Mouse (Mus musculus): ENCODE measurements at regions not wholly inside any gene's neighbourhood (a gene's known extent, or its start where the extent isn't known, plus 50 kb on each side); places are given as distances from the start of the nearest gene placed in this dataset.

DNA sequence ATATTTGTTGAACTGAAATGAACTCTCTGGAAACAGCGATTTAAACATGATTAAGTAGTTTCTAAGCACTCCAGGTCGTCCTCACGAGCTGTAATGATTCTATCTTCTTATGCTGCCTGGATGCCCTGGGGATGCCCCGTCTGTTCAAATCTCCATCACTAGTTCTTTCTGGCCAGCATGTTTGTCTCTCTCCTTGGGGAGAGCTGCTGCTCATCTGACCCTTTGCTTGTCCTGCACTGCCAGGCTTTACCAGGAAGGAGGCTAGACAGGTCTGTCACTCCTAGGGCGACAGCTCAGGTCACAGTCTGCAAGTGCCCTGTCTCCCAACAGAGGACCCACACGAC lies 155.1 kb downstream of the Irx2 start:
- Histone ChIP-seq H3K4me3 (replicated peaks; ENCODE audit: low read length) (no peak overlapping the region), H3K27me3 (replicated peaks; ENCODE audit: control insufficient read depth, insufficient read depth, low read length) (no peaks in the 10 kb centered on the region), H3K4me2 (ENCODE audit: low read length) (no peak overlapping the region), H3K36me3 (ENCODE audit: control insufficient read depth, insufficient read depth) (no peaks in the 10 kb centered on the region), H3K9ac (replicated peaks; ENCODE audit: low read depth, low read length) (no peak overlapping the region), H3K9me3 (ENCODE audit: control insufficient read depth, low read length) (no peaks in the 10 kb centered on the region), H3K4me1 (replicated peaks; ENCODE audit: control insufficient read depth, insufficient read depth, low read length) (no peaks in the 10 kb centered on the region), H3K27ac (ENCODE audit: low read length) (no peak overlapping the region)
- 47% methylated on average over 6 of the region's 6 CpGs for WGBS
- no peak for ATAC-seq

DNA sequence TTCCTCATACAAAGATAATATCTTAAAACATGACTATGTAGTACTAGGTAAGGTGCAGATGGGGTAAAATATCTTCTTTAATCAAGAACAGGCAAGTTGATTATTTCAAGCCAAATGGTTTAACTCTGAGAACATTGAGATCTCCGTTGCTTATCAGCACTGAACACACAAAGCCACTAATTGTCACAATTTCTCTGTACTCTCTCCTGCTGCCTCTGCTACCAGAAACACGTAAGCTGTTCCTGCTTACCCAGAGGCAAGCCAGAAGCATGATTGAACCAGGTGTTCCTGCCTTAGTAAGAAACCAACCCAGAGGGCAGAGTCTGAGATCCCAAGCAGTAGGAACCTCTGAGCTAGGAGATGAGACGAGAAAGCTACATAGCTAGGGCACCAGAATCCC lies 164.1 kb downstream of the Irx2 start:
- 67% methylated on average over 3 of the region's 3 CpGs for WGBS
- H3K4me1 ChIP-seq (replicated peaks; ENCODE audit: control insufficient read depth, insufficient read depth, low read length), result no peaks in the 10 kb centered on the region
- H3K36me3 ChIP-seq (ENCODE audit: control insufficient read depth, insufficient read depth), result no peaks in the 10 kb centered on the region
- no peak overlapping the region for H3K9ac ChIP-seq (replicated peaks; ENCODE audit: low read depth, low read length)
- no peaks in the 10 kb centered on the region for H3K27me3 ChIP-seq (replicated peaks; ENCODE audit: control insufficient read depth, insufficient read depth, low read length)
- no peak overlapping the region for H3K27ac ChIP-seq (ENCODE audit: low read length)
- H3K4me3 ChIP-seq (replicated peaks; ENCODE audit: low read length), result no peak overlapping the region
- no peak for ATAC-seq
- no peak overlapping the region for H3K4me2 ChIP-seq (ENCODE audit: low read length)
- no peaks in the 10 kb centered on the region for H3K9me3 ChIP-seq (ENCODE audit: control insufficient read depth, low read length)

DNA sequence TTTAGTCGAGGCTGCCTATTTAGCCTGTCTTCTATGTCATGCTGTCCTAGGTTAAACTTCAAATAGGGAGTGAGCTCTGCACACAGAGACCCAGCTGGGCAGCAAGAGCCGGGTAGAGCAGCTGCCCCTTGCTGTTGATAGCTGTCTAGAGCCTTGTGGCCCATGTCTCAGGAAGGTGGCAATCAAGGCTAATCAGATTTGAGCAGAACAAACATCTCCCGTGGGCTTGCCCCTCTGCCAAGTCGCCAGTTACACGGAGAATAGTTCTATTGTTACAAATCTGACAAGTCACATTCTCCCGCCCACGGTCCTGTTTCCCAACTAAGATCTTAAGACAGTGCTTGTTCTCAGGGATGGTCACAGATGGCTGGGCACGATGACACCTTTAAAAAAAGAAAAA lies 171.4 kb downstream of the Irx2 start:
- Histone ChIP-seq H3K4me3 (replicated peaks; ENCODE audit: low read length) (no peak overlapping the region), H3K4me2 (ENCODE audit: low read length) (no peak overlapping the region), H3K27ac (ENCODE audit: low read length) (no peak overlapping the region), H3K9me3 (ENCODE audit: control insufficient read depth, low read length) (no peaks in the 10 kb centered on the region), H3K27me3 (replicated peaks; ENCODE audit: control insufficient read depth, insufficient read depth, low read length) (no peaks in the 10 kb centered on the region), H3K36me3 (ENCODE audit: control insufficient read depth, insufficient read depth) (no peaks in the 10 kb centered on the region), H3K9ac (replicated peaks; ENCODE audit: low read depth, low read length) (no peak overlapping the region), H3K4me1 (replicated peaks; ENCODE audit: control insufficient read depth, insufficient read depth, low read length) (peaks cover 4% of the 10 kb centered on the region)
- 7% methylated on average over 8 of the region's 8 CpGs for WGBS
- ATAC-seq, result peak; percentile 52; the same call in 1 of the 2 replicates

DNA sequence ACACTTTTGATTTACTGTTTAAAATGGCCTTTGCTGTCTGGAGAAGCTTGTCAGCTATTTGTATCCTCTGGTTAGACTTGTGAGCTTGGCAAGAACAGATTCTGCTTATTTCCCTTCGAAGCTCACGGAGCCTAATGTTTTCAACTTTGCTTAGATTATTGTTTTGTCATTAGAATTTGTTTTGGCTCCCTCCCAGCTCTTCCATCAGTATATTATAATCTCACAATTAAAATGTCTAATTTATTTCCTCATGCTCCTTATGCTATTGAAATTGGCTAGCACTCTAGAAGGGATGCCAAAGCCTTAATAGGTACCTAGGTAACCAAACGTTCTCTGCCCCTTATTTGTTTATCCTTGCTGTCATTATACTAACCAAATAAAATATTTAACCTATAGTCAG lies 171.9 kb downstream of the Irx2 start:
- 21% methylated on average over 3 of the region's 3 CpGs for WGBS
- Histone ChIP-seq H3K4me2 (ENCODE audit: low read length) (no peak overlapping the region), H3K27me3 (replicated peaks; ENCODE audit: control insufficient read depth, insufficient read depth, low read length) (0 out of 2 replicates have a peak, but pooled peaks cover 2% of the 10 kb centered on the region)

DNA sequence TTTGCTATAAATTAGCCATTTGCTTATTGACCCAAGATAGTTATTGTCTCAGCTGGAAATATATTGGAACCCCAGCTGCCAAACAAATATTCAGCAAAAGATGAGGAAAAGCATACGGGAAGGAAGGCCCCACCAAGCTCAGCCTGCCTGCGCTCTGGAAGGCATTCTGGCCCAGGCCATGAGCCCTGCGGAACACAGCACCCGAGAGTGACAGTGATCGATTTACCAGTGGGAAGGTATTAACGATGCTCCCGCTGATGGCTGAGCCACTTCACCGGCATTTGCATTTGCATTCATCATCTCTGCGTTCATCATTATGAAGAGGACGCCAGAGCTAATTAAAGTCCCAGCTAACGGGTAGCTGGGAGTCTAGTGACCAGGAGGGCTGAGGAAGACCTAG lies 174.8 kb downstream of the Irx2 start:
- Histone ChIP-seq H3K4me1 (replicated peaks; ENCODE audit: control insufficient read depth, insufficient read depth, low read length) (peaks cover 4% of the 10 kb centered on the region), H3K9ac (replicated peaks; ENCODE audit: low read depth, low read length) (no peak overlapping the region), H3K27me3 (replicated peaks; ENCODE audit: control insufficient read depth, insufficient read depth, low read length) (0 out of 2 replicates have a peak, but pooled peaks cover 2% of the 10 kb centered on the region), H3K4me3 (replicated peaks; ENCODE audit: low read length) (no peak overlapping the region), H3K36me3 (ENCODE audit: control insufficient read depth, insufficient read depth) (no peaks in the 10 kb centered on the region), H3K27ac (ENCODE audit: low read length) (no peak overlapping the region), H3K9me3 (ENCODE audit: control insufficient read depth, low read length) (no peaks in the 10 kb centered on the region), H3K4me2 (ENCODE audit: low read length) (no peak overlapping the region)
- ATAC-seq, result no peak
- WGBS, result 30% methylated on average over 11 of the region's 11 CpGs

More for the DNA sequence above, 171.9 kb downstream of the Irx2 start:
- peak; percentile 36; the same call in 1 of the 2 replicates for ATAC-seq
- Histone ChIP-seq H3K4me3 (replicated peaks; ENCODE audit: low read length) (no peak overlapping the region), H3K4me1 (replicated peaks; ENCODE audit: control insufficient read depth, insufficient read depth, low read length) (peaks cover 4% of the 10 kb centered on the region), H3K9me3 (ENCODE audit: control insufficient read depth, low read length) (no peaks in the 10 kb centered on the region), H3K27ac (ENCODE audit: low read length) (no peak overlapping the region), H3K36me3 (ENCODE audit: control insufficient read depth, insufficient read depth) (no peaks in the 10 kb centered on the region), H3K9ac (replicated peaks; ENCODE audit: low read depth, low read length) (no peak overlapping the region)

DNA sequence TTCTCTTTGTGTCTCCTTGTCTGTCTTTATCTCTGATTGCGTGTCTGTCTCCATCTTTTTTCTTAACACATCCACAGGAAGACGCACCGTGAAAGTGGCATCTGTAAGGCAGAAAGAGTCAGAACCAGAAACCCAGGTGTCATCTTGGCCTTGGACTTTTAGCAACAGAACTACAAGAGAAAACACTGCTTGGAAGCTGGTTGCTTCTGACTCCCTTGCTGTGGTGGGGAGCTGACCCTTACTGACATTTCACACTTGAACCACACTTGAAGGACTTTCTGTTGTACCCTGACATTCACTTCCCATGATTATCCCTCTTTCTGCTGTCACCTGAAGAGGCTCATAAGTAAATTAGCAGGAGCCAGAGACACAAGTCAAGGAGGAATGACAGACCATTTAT lies 180.6 kb downstream of the Irx2 start:
- Histone ChIP-seq H3K9me3 (ENCODE audit: control insufficient read depth, low read length) (no peaks in the 10 kb centered on the region), H3K27me3 (replicated peaks; ENCODE audit: control insufficient read depth, insufficient read depth, low read length) (peaks cover 2% of the 10 kb centered on the region; the same call in 1 of the 2 replicates), H3K9ac (replicated peaks; ENCODE audit: low read depth, low read length) (no peak overlapping the region), H3K27ac (ENCODE audit: low read length) (no peak overlapping the region), H3K4me2 (ENCODE audit: low read length) (no peak overlapping the region), H3K36me3 (ENCODE audit: control insufficient read depth, insufficient read depth) (no peaks in the 10 kb centered on the region), H3K4me1 (replicated peaks; ENCODE audit: control insufficient read depth, insufficient read depth, low read length) (no peaks in the 10 kb centered on the region), H3K4me3 (replicated peaks; ENCODE audit: low read length) (no peak overlapping the region)
- no peak for ATAC-seq
- 91% methylated on average over 3 of the region's 3 CpGs for WGBS

DNA sequence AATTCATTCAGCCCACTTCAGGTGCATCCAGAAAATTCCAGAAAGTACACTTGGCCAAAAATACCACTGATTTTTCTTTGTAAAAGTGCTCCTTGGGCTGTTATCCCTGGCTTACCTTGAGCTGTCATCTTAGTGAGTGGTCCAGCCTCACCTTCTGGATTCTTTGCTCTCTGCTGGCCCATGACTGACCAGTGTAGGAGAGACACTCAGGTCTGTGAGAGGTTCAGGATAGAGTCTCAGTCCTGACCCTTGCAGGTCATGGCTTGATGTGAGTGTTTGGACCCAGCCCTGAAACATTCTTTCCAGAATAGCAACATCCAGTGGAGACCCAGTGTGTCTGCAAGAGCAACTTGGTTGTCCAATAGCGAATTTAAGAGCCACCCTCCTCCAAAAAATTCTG lies 182.0 kb downstream of the Irx2 start:
- no peaks in the 10 kb centered on the region for H3K9me3 ChIP-seq (ENCODE audit: control insufficient read depth, low read length)
- no peak overlapping the region for H3K27ac ChIP-seq (ENCODE audit: low read length)
- peaks cover 2% of the 10 kb centered on the region for H3K27me3 ChIP-seq (replicated peaks; ENCODE audit: control insufficient read depth, insufficient read depth, low read length)
- no peak for ATAC-seq
- no peak overlapping the region for H3K4me3 ChIP-seq (replicated peaks; ENCODE audit: low read length)
- no peaks in the 10 kb centered on the region for H3K36me3 ChIP-seq (ENCODE audit: control insufficient read depth, insufficient read depth)
- 94% methylated on average over 1 of the region's 1 CpGs for WGBS
- H3K4me2 ChIP-seq (ENCODE audit: low read length), result no peak overlapping the region
- no peak overlapping the region for H3K9ac ChIP-seq (replicated peaks; ENCODE audit: low read depth, low read length)
- no peaks in the 10 kb centered on the region for H3K4me1 ChIP-seq (replicated peaks; ENCODE audit: control insufficient read depth, insufficient read depth, low read length)

DNA sequence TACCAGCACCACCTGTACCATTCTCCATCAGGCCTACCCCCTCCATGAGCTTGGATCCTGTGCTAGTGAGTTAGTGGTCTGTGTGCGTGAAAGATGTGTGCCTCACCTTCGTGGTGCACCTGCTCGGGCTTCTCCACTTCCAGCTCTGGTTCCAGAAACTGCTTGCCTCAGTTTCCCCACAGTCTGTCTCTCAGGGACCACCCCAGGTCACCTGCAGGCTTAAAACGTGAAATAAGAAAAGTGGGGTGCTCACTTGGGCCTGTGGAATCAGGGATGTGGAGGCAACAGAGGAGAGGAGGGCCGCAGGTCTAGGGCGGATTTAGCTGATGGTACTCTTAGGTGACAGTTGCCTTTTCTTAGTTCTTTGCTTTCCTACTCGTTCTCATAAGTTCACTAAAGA lies 186.0 kb downstream of the Irx2 start:
- Histone ChIP-seq H3K4me2 (ENCODE audit: low read length) (no peak overlapping the region), H3K27ac (ENCODE audit: low read length) (no peak overlapping the region), H3K9ac (replicated peaks; ENCODE audit: low read depth, low read length) (no peak overlapping the region), H3K36me3 (ENCODE audit: control insufficient read depth, insufficient read depth) (no peaks in the 10 kb centered on the region), H3K4me3 (replicated peaks; ENCODE audit: low read length) (no peak overlapping the region), H3K4me1 (replicated peaks; ENCODE audit: control insufficient read depth, insufficient read depth, low read length) (peaks cover 5% of the 10 kb centered on the region), H3K9me3 (ENCODE audit: control insufficient read depth, low read length) (no peaks in the 10 kb centered on the region), H3K27me3 (replicated peaks; ENCODE audit: control insufficient read depth, insufficient read depth, low read length) (peaks cover 26% of the 10 kb centered on the region)
- 25% methylated on average over 7 of the region's 7 CpGs for WGBS
- ATAC-seq, result no peak

DNA sequence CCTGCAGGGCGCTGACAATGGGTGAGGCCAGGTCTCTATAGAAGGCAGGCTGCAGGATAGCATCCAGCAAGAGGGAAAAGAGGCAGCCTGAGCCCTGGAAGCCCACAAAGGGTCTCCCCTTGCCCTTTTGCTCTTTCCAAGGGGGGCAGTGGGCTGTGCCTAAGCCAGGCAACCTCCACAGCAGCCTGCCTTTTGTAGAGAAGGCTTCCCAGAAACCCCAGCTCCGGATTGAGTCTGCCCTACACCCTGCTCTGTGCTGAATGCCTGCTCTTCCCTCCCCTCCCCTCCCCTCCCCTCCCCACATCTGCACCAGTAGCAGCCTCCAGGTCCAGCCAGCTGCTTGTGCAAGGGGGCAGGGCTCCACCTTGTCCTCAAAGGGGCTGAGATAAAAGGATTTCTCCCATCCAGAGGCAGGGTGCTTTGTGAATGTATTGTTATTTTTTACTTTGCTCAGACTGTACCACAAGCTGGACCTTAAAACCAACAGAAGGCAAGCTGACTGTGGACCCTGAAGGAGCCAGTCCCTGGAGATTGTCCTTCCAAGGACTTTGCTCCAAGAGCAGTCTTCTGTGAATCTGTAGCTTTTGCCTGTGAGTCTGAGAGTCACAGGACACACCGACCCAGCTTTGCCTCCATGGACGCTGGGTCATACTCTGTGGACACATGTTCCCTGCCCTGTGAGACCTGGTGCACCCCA lies 186.8 kb downstream of the Irx2 start:
- Histone ChIP-seq H3K4me2 (ENCODE audit: low read length) (no peak overlapping the region), H3K4me1 (replicated peaks; ENCODE audit: control insufficient read depth, insufficient read depth, low read length) (peaks cover 5% of the 10 kb centered on the region), H3K9me3 (ENCODE audit: control insufficient read depth, low read length) (no peaks in the 10 kb centered on the region), H3K4me3 (replicated peaks; ENCODE audit: low read length) (no peak overlapping the region), H3K9ac (replicated peaks; ENCODE audit: low read depth, low read length) (no peak overlapping the region), H3K36me3 (ENCODE audit: control insufficient read depth, insufficient read depth) (no peaks in the 10 kb centered on the region), H3K27me3 (replicated peaks; ENCODE audit: control insufficient read depth, insufficient read depth, low read length) (peaks cover 26% of the 10 kb centered on the region), H3K27ac (ENCODE audit: low read length) (no peak overlapping the region)
- ATAC-seq, result no peak
- 3% methylated on average over 4 of the region's 4 CpGs for WGBS

All from forebrain, embryonic 16.5 days (tissue).